Mouse (Mus musculus) embryonic facial prominence, embryonic 11.5 days (tissue): ENCODE measurements around the gene Snx29. TPM values are rescaled to one million over a fixed set of nuclear protein-coding genes. Genes with fewer than 3 reads are reported as not detected.
"Not testable (repeated sequence)": the region's sequence is repeated elsewhere in the genome, so short reads cannot be mapped to it uniquely, and the experiment has no call there.

Source experiments
- ATAC-seq: fragments of 200-750 bp; cut with Nextera tagmentation; replicated peaks from 2 replicates; pipeline ENCODE4 v1.8.0; 2017; ENCODE audit warnings: low read depth; ENCODE audit not compliant: insufficient number of reproducible peaks, low FRiP score, low TSS enrichment
- DNase-seq: peaks from one replicate; pipeline ENCODE4 v3.0.0-alpha.2; 2015; ENCODE audit warnings: low spot score
- H3K27ac ChIP-seq: fragments of 300-500 bp; sonication (generic); replicated peaks from 2 replicates; pipeline ENCODE4 v1.5.1; 2014; ENCODE audit warnings: mild to moderate bottlenecking, low read depth, low read length, control low read depth
- H3K27me3 ChIP-seq: fragments of 300-500 bp; sonication (generic); 2 replicates; pipeline ENCODE4 v1.6.1; 2014; ENCODE audit warnings: mild to moderate bottlenecking, low read length, moderate library complexity, mixed read lengths; ENCODE audit not compliant: control insufficient read depth, insufficient read depth
- H3K36me3 ChIP-seq: fragments of 300-500 bp; sonication (generic); replicated peaks from 2 replicates; pipeline ENCODE4 v1.6.1; 2014; ENCODE audit warnings: low read depth, mild to moderate bottlenecking, low read length, moderate library complexity, mixed read lengths; ENCODE audit not compliant: control insufficient read depth, insufficient read depth
- H3K4me1 ChIP-seq: fragments of 300-500 bp; sonication (generic); 2 replicates; pipeline ENCODE4 v1.6.1; 2014; ENCODE audit warnings: low read length, mixed read lengths; ENCODE audit not compliant: control insufficient read depth, insufficient read depth
- H3K4me2 ChIP-seq: fragments of 300-500 bp; sonication (generic); 2 replicates; pipeline ENCODE4 v1.6.1; 2014; ENCODE audit warnings: low read depth, mild to moderate bottlenecking, control low read depth, low read length, moderate library complexity
- H3K4me3 ChIP-seq: fragments of 300-500 bp; sonication (generic); 2 replicates; pipeline ENCODE4 v1.5.1; 2014; ENCODE audit warnings: low read depth, low read length, control low read depth
- H3K9ac ChIP-seq: fragments of 300-500 bp; sonication (generic); replicated peaks from 2 replicates; pipeline ENCODE4 v1.6.1; 2014; ENCODE audit warnings: mild to moderate bottlenecking, control low read depth, low read length
- H3K9me3 ChIP-seq: fragments of 300-500 bp; sonication (generic); replicated peaks from 2 replicates; pipeline ENCODE4 v1.6.1; 2016; ENCODE audit warnings: mild to moderate bottlenecking, low read length, inconsistent platforms, mixed read lengths; ENCODE audit not compliant: control insufficient read depth
- WGBS: fragments of 180-500 bp; shearing (Covaris S2); extraction: QIAGEN DNeasy Blood & Tissue Kit; methylation state at CpG from one replicate; pipeline ENCODE4 v1.1.7; 2014; 5-methylcytosine and 5-hydroxymethylcytosine counted together
- polyA plus RNA-seq: library from polyadenylated mRNA; unstranded; fragments of >200 nt; fragmentation: Nextera tagmentation; extraction: Ambion mirVana; gene quantifications from 2 replicates; pipeline ENCODE4 v1.2.1, GENCODE M21; 2014

Snx29 gene
- polyA plus RNA-seq, 1 experiment from 2014 or later: 7.0 TPM

- Histone ChIP-seq H3K4me1 (no peaks in the 10 kb centered on the region), H3K27ac (no peak overlapping the region), H3K4me3 (no peak overlapping the region), H3K4me2 (no peak overlapping the region), H3K9ac (no peak overlapping the region), H3K27me3 (no peaks in the 10 kb centered on the region), H3K9me3 (no peaks in the 10 kb centered on the region), H3K36me3 (no peaks in the 10 kb centered on the region)
- 73% methylated on average over 4 of the region's 4 CpGs for WGBS
- DNase-seq (no peak), ATAC-seq (no peak)
Measured at GRCm38 (mm10) chr16:11568095-11568494, 245.4 kb downstream of the Snx29 start.

DNA sequence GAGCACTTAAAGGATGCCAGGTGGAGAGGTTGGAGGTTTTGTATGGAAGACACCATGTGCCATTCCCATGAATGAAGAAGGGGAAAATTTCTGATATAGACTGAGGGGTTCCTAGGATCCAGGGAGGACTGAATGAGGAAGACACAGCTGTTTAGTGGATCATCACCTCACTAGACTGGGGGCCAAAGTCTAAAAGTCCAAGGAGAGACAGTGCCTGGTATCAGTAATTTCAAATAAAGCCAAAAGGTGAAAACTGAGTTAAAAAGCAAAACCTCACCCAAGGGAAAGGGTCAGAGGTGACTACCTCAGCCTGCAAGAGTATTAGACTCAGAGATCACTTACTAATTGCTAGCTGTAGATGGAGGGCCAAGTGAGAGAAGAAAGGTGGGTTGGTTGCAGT lies 245.9 kb downstream of the Snx29 start:
- H3K4me3 ChIP-seq: no peak overlapping the region
- ATAC-seq (no peak), DNase-seq (no peak)
- H3K9me3 ChIP-seq: no peaks in the 10 kb centered on the region
- no peaks in the 10 kb centered on the region for H3K4me1 ChIP-seq
- H3K9ac ChIP-seq: no peak overlapping the region
- no peaks in the 10 kb centered on the region for H3K27me3 ChIP-seq
- no peak overlapping the region for H3K27ac ChIP-seq
- no peak overlapping the region for H3K4me2 ChIP-seq
- no peaks in the 10 kb centered on the region for H3K36me3 ChIP-seq

GRCm38 (mm10) chr16:11569127-11569526 lies 246.4 kb downstream of the Snx29 start:
- Histone ChIP-seq H3K4me1 (no peaks in the 10 kb centered on the region), H3K27ac (no peak overlapping the region), H3K9ac (no peak overlapping the region), H3K4me3 (no peak overlapping the region), H3K36me3 (no peaks in the 10 kb centered on the region), H3K4me2 (no peak overlapping the region), H3K9me3 (no peaks in the 10 kb centered on the region), H3K27me3 (no peaks in the 10 kb centered on the region)
- 72% methylated on average over 6 of the region's 6 CpGs for WGBS
- DNase-seq (no peak), ATAC-seq (no peak)

DNA sequence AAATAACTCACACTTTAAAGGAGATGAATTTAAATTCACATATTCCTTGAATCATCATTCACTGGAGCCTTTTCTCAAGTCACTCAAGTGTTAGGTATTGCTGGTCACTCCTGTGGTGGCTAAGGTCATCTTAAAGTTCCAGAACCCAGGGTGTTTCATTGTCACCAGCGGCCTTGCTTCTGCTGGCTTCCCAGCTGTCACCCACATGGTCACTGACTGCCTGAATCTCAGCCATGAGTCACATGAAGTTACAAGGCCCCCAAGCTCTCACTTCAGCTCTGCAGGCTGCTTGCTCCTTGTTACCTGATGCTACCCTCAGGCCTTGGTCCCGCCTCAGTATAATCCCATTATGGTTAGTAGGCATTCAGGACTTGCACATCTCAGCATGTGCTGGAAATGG lies 247.4 kb downstream of the Snx29 start:
- no peak for ATAC-seq
- 78% methylated on average over 2 of the region's 2 CpGs for WGBS
- no peak for DNase-seq
- H3K36me3 ChIP-seq: no peaks in the 10 kb centered on the region
- no peak overlapping the region for H3K4me3 ChIP-seq
- no peak overlapping the region for H3K27ac ChIP-seq
- no peaks in the 10 kb centered on the region for H3K4me1 ChIP-seq
- no peak overlapping the region for H3K4me2 ChIP-seq
- no peaks in the 10 kb centered on the region for H3K9me3 ChIP-seq
- H3K9ac ChIP-seq: no peak overlapping the region
- no peaks in the 10 kb centered on the region for H3K27me3 ChIP-seq

GRCm38 (mm10) chr16:11574517-11574916 lies 251.8 kb downstream of the Snx29 start:
- Histone ChIP-seq H3K4me3 (no peak overlapping the region), H3K9ac (no peak overlapping the region), H3K9me3 (no peaks in the 10 kb centered on the region), H3K4me1 (no peaks in the 10 kb centered on the region), H3K27me3 (no peaks in the 10 kb centered on the region), H3K27ac (no peak overlapping the region), H3K4me2 (no peak overlapping the region), H3K36me3 (no peaks in the 10 kb centered on the region)
- DNase-seq (no peak), ATAC-seq (no peak)
- 82% methylated on average over 3 of the region's 3 CpGs for WGBS

- not testable (repeated sequence) for H3K27ac ChIP-seq, DNase-seq, H3K4me1 ChIP-seq, H3K27me3 ChIP-seq, H3K4me3 ChIP-seq, ATAC-seq, H3K9me3 ChIP-seq, H3K4me2 ChIP-seq, H3K9ac ChIP-seq, H3K36me3 ChIP-seq
- WGBS: 75% methylated on average over 3 of the region's 3 CpGs
Measured at GRCm38 (mm10) chr16:11575733-11576132, 253.0 kb downstream of the Snx29 start.

DNA sequence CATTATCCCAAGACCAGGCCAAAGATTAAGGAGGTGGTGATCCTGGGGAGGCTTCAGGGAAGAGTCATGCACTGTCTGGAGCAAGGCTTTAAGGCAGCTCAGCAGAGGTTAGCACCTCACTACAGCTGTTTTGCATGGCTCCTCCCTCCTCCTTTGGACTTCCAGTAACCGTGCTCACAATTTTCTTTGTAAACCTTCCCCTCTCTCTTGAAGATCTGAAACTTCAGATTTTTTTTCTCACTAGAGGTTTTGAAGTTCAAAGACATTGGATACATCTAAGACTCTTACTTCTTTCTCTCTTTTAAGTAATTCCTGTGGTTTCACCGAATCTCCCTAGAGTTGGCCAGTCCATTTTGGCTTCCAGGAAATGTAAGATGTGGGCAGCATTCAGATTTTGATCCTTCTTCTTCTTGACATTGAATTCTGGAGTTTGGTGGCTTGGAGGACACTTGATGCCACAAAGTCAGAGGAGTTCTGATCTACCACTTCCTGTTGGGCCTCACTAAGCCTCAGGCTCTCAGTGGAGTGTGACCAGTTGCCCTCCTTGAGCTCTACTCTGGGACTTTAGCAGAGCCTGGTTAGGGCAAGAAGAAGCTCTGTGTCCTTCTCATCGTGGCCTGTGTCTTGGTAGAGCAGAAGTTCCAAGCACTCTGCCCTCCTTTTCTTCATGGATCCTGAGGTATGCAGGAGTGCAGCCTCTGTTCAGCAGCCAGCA lies 255.0 kb downstream of the Snx29 start:
- ATAC-seq (no peak), DNase-seq (no peak)
- Histone ChIP-seq H3K4me3 (no peak overlapping the region), H3K36me3 (no peaks in the 10 kb centered on the region), H3K9ac (no peak overlapping the region), H3K27me3 (no peaks in the 10 kb centered on the region), H3K27ac (no peak overlapping the region), H3K4me2 (no peak overlapping the region), H3K9me3 (no peaks in the 10 kb centered on the region), H3K4me1 (no peaks in the 10 kb centered on the region)
- WGBS: 81% methylated on average over 3 of the region's 3 CpGs

DNA sequence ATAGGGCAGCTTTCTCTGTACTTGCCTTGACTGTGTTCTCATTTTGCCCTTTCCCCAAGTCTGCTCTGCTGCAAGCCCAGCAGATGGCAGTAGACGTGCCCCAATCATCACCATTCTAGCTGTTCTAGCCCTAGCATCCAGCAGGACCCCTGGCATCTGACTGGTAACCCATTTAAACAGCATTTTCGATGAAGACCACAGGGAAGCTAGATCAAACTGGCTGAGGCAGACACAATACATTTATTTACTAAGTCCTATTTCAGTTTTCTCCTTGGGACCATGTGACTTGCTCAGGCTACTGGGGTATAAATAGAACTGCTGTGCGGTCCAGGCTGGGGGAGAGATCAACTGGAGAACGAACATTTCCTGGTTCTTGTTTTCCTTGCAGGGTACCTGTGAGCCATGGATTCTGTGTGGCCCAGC lies 257.0 kb downstream of the Snx29 start:
- H3K9ac ChIP-seq: no peak overlapping the region

More for the DNA sequence above, 257.0 kb downstream of the Snx29 start:
- DNase-seq: peak; percentile 56
- no peak overlapping the region for H3K4me3 ChIP-seq
- no peak overlapping the region for H3K4me2 ChIP-seq
- H3K27ac ChIP-seq: no peak overlapping the region
- H3K9me3 ChIP-seq: no peaks in the 10 kb centered on the region
- no peaks in the 10 kb centered on the region for H3K4me1 ChIP-seq
- 55% methylated on average over 4 of the region's 4 CpGs for WGBS
- ATAC-seq: no peak
- no peaks in the 10 kb centered on the region for H3K27me3 ChIP-seq
- H3K36me3 ChIP-seq: no peaks in the 10 kb centered on the region
